Mouse (Mus musculus): ENCODE measurements around the gene Prkx. TPM values are rescaled to one million over a fixed set of nuclear protein-coding genes. Genes with fewer than 3 reads are reported as not detected.

Prkx gene
- polyA plus RNA-seq, 1 experiment from 2014 or later, result 18.1 TPM

DNA sequence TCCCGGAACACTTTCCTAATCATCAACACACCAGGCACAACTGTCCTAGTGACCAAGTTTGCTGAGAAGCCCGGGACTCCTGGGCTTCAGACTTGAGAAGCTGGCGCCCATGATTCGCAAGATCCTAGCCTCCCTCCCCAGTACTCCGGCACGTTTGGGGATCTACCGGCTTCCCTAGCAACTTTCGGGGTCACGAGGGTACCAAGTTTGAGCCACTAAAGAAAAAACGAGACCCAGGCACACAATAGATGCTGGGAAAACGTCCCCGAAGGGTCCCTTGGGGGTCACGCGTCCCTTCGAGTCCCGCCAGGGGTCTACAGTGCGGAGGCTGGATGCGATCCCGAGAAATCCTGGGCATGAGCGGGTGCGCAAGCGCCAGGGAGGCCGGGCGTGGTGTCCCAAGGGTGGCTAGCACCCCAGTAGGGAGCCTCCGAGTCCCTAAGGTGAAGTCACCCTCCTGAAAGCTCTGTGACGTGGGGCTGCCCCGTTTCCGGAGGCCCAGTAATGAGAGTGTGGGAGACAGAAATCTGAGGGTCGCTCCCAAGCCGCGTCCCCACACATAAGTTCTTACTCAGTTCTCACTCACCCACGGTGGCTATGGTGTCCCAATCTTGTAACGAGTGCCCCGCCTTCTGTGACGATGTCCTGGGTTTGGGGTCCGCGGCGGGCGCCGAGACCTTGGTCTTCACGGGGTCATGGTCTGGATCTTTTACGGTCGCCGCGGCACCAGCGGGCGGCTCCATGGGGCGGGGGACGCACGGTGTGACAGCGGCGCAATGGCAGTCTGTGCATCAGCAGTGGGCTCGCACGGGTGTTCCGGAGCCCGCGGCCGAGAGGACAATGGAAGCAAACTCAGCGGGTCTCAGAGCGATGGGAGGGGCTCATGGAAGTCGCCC, 868 bp downstream of the Prkx start:
- Histone ChIP-seq H3K36me3 (ENCODE audit: insufficient read depth, low read length) (no peaks in the 10 kb centered on the region), H3K9ac (replicated peaks; ENCODE audit: low read length) (peak overlapping the region; percentile 67), H3K27ac (ENCODE audit: low read length) (peak overlapping the region; percentile 46; the same call in 1 of the 2 replicates), H3K9me3 (ENCODE audit: low read length) (no peaks in the 10 kb centered on the region), H3K4me2 (replicated peaks; ENCODE audit: low read depth, low read length) (peak overlapping the region; percentile 56), H3K4me3 (ENCODE audit: low read length) (peak overlapping the region; percentile 67), H3K27me3 (ENCODE audit: insufficient read depth, low read length) (no peaks in the 10 kb centered on the region), H3K4me1 (ENCODE audit: insufficient read depth, low read length) (0 out of 2 replicates have a peak, but pooled peaks cover 2% of the 10 kb centered on the region)
- ATAC-seq (ENCODE audit: low FRiP score, low TSS enrichment), result peak; percentile 66
- 15% methylated on average over 61 of the region's 61 CpGs for WGBS

- ATAC-seq (ENCODE audit: low FRiP score, low TSS enrichment), result peak; percentile 59; the same call in 1 of the 2 replicates
- Histone ChIP-seq H3K4me3 (ENCODE audit: low read length) (no peak overlapping the region), H3K9me3 (ENCODE audit: low read length) (no peaks in the 10 kb centered on the region), H3K9ac (replicated peaks; ENCODE audit: low read length) (no peak overlapping the region), H3K27ac (ENCODE audit: low read length) (no peak overlapping the region), H3K36me3 (ENCODE audit: insufficient read depth, low read length) (no peaks in the 10 kb centered on the region; the same call in 1 of the 2 replicates), H3K4me2 (replicated peaks; ENCODE audit: low read depth, low read length) (no peak overlapping the region), H3K4me1 (ENCODE audit: insufficient read depth, low read length) (0 out of 2 replicates have a peak, but pooled peaks cover 1% of the 10 kb centered on the region), H3K27me3 (ENCODE audit: insufficient read depth, low read length) (no peaks in the 10 kb centered on the region)
- WGBS, result 78% methylated on average over 3 of the region's 3 CpGs
Measured at GRCm38 (mm10) chrX:77788675-77789074, 7.4 kb downstream of the Prkx start.

GRCm38 (mm10) chrX:77786354-77786753, 9.7 kb downstream of the Prkx start:
- no peak overlapping the region for H3K9ac ChIP-seq (replicated peaks; ENCODE audit: low read length)
- H3K4me2 ChIP-seq (replicated peaks; ENCODE audit: low read depth, low read length), result no peak overlapping the region
- no peaks in the 10 kb centered on the region for H3K4me1 ChIP-seq (ENCODE audit: insufficient read depth, low read length)
- no peaks in the 10 kb centered on the region for H3K9me3 ChIP-seq (ENCODE audit: low read length)
- H3K4me3 ChIP-seq (ENCODE audit: low read length), result no peak overlapping the region
- no peaks in the 10 kb centered on the region; the same call in 1 of the 2 replicates for H3K36me3 ChIP-seq (ENCODE audit: insufficient read depth, low read length)
- no peak for ATAC-seq (ENCODE audit: low FRiP score, low TSS enrichment)
- no peaks in the 10 kb centered on the region for H3K27me3 ChIP-seq (ENCODE audit: insufficient read depth, low read length)
- H3K27ac ChIP-seq (ENCODE audit: low read length), result no peak overlapping the region

DNA sequence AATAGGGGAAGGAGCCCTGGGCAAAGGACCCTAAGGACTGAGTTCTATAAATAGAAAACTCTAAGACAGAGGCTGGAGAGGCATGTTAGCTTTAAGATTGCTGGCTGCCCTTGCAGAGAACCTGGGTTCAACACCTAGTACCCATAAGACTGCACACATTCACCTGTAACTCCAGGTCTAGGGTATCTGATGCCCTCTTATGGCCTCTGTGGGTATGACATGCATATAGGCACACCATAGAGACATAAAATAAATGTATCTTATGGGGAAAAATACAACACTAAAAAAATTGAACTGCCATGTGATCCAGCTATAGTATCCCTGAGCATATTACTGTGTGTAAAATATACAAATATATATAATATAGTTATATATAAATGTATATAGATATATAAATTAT, 18.3 kb downstream of the Prkx start:
- Histone ChIP-seq H3K9ac (replicated peaks; ENCODE audit: low read length) (no peak overlapping the region), H3K4me2 (replicated peaks; ENCODE audit: low read depth, low read length) (no peak overlapping the region), H3K9me3 (ENCODE audit: low read length) (no peaks in the 10 kb centered on the region), H3K36me3 (ENCODE audit: insufficient read depth, low read length) (no peaks in the 10 kb centered on the region), H3K4me1 (ENCODE audit: insufficient read depth, low read length) (no peaks in the 10 kb centered on the region), H3K27ac (ENCODE audit: low read length) (no peak overlapping the region), H3K4me3 (ENCODE audit: low read length) (no peak overlapping the region), H3K27me3 (ENCODE audit: insufficient read depth, low read length) (no peaks in the 10 kb centered on the region)
- ATAC-seq (ENCODE audit: low FRiP score, low TSS enrichment), result no peak

GRCm38 (mm10) chrX:77765153-77765552, 30.9 kb downstream of the Prkx start:
- 94% methylated on average over 3 of the region's 3 CpGs for WGBS
- ATAC-seq (ENCODE audit: low FRiP score, low TSS enrichment), result no peak
- no peak overlapping the region for H3K4me3 ChIP-seq (ENCODE audit: low read length)
- no peak overlapping the region for H3K27ac ChIP-seq (ENCODE audit: low read length)
- no peak overlapping the region for H3K9ac ChIP-seq (replicated peaks; ENCODE audit: low read length)
- no peaks in the 10 kb centered on the region for H3K9me3 ChIP-seq (ENCODE audit: low read length)
- H3K27me3 ChIP-seq (ENCODE audit: insufficient read depth, low read length), result no peaks in the 10 kb centered on the region
- H3K4me1 ChIP-seq (ENCODE audit: insufficient read depth, low read length), result no peaks in the 10 kb centered on the region
- no peak overlapping the region for H3K4me2 ChIP-seq (replicated peaks; ENCODE audit: low read depth, low read length)
- H3K36me3 ChIP-seq (ENCODE audit: insufficient read depth, low read length), result no peaks in the 10 kb centered on the region

GRCm38 (mm10) chrX:77744260-77744659, 51.8 kb downstream of the Prkx start:
- 71% methylated on average over 2 of the region's 2 CpGs for WGBS
- Histone ChIP-seq H3K4me3 (ENCODE audit: low read length) (no peak overlapping the region), H3K27ac (ENCODE audit: low read length) (no peak overlapping the region), H3K9ac (replicated peaks; ENCODE audit: low read length) (no peak overlapping the region), H3K9me3 (ENCODE audit: low read length) (no peaks in the 10 kb centered on the region), H3K4me1 (ENCODE audit: insufficient read depth, low read length) (no peaks in the 10 kb centered on the region), H3K36me3 (ENCODE audit: insufficient read depth, low read length) (no peaks in the 10 kb centered on the region), H3K4me2 (replicated peaks; ENCODE audit: low read depth, low read length) (no peak overlapping the region), H3K27me3 (ENCODE audit: insufficient read depth, low read length) (no peaks in the 10 kb centered on the region)
- ATAC-seq (ENCODE audit: low FRiP score, low TSS enrichment), result no peak

- ATAC-seq (ENCODE audit: low FRiP score, low TSS enrichment), result no peak
- 13% methylated on average over 1 of the region's 1 CpGs for WGBS
- no peaks in the 10 kb centered on the region for H3K36me3 ChIP-seq (ENCODE audit: insufficient read depth, low read length)
- no peak overlapping the region for H3K27ac ChIP-seq (ENCODE audit: low read length)
- H3K4me1 ChIP-seq (ENCODE audit: insufficient read depth, low read length), result no peaks in the 10 kb centered on the region
- H3K9me3 ChIP-seq (ENCODE audit: low read length), result no peaks in the 10 kb centered on the region
- H3K4me2 ChIP-seq (replicated peaks; ENCODE audit: low read depth, low read length), result no peak overlapping the region
- no peak overlapping the region for H3K9ac ChIP-seq (replicated peaks; ENCODE audit: low read length)
- no peaks in the 10 kb centered on the region for H3K27me3 ChIP-seq (ENCODE audit: insufficient read depth, low read length)
- H3K4me3 ChIP-seq (ENCODE audit: low read length), result no peak overlapping the region
Measured at GRCm38 (mm10) chrX:77741383-77741782, 54.7 kb downstream of the Prkx start.

DNA sequence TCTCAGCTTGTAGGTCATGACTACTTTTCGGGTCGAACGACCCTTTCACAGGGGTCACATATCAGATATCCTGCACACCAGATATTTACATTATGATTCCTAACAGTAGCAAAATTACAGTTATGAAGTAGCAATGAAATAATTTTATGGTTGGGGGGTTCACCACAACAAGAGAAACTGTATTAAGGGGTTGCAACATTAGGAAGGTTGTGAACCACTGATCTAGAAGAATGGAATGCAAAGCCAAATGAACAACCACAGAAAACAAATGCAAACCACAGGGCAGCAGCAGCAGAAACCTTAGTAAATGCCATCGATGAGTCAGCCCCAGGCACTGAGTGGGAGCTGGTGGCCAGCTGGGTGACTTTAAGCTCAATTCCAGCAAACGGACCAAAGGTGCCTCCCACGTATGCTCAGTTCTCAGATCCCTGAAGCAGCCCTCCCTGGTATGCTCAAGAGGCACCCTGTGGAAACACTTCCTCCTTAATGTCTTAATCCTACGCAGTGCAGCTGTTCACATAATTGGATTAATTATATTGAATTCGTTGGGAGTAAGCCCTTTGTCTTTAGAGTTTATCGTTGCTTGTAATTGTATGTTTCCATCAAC, 62.0 kb downstream of the Prkx start:
- 56% methylated on average over 9 of the region's 9 CpGs for WGBS
- no peak overlapping the region for H3K4me2 ChIP-seq (replicated peaks; ENCODE audit: low read depth, low read length)
- H3K4me3 ChIP-seq (ENCODE audit: low read length), result no peak overlapping the region
- H3K27ac ChIP-seq (ENCODE audit: low read length), result no peak overlapping the region
- H3K9ac ChIP-seq (replicated peaks; ENCODE audit: low read length), result no peak overlapping the region
- H3K4me1 ChIP-seq (ENCODE audit: insufficient read depth, low read length), result no peaks in the 10 kb centered on the region
- no peaks in the 10 kb centered on the region for H3K27me3 ChIP-seq (ENCODE audit: insufficient read depth, low read length)
- peak; percentile 65; the same call in 1 of the 2 replicates for ATAC-seq (ENCODE audit: low FRiP score, low TSS enrichment)
- H3K36me3 ChIP-seq (ENCODE audit: insufficient read depth, low read length), result no peaks in the 10 kb centered on the region
- no peaks in the 10 kb centered on the region for H3K9me3 ChIP-seq (ENCODE audit: low read length)

GRCm38 (mm10) chrX:77720298-77720697, 75.8 kb downstream of the Prkx start:
- Histone ChIP-seq H3K27ac (ENCODE audit: low read length) (no peak overlapping the region), H3K4me1 (ENCODE audit: insufficient read depth, low read length) (no peaks in the 10 kb centered on the region), H3K4me2 (replicated peaks; ENCODE audit: low read depth, low read length) (no peak overlapping the region), H3K36me3 (ENCODE audit: insufficient read depth, low read length) (no peaks in the 10 kb centered on the region), H3K4me3 (ENCODE audit: low read length) (no peak overlapping the region), H3K9me3 (ENCODE audit: low read length) (no peaks in the 10 kb centered on the region), H3K9ac (replicated peaks; ENCODE audit: low read length) (no peak overlapping the region), H3K27me3 (ENCODE audit: insufficient read depth, low read length) (no peaks in the 10 kb centered on the region)
- 17% methylated on average over 2 of the region's 2 CpGs for WGBS
- ATAC-seq (ENCODE audit: low FRiP score, low TSS enrichment), result no peak; the same call in 1 of the 2 replicates
